Mouse (Mus musculus): ENCODE measurements around the gene Wwc2. TPM values are rescaled to one million over a fixed set of nuclear protein-coding genes. Genes with fewer than 3 reads are reported as not detected.

Wwc2 gene
- polyA plus RNA-seq, 1 experiment from 2014 or later, result 12.7 TPM

GRCm38 (mm10) chr8:47820914-47821772 lies 169.6 kb downstream of the Wwc2 start:
- Histone ChIP-seq H3K4me3 (ENCODE audit: low read depth, low read length) (no peak overlapping the region), H3K36me3 (ENCODE audit: control insufficient read depth, insufficient read depth, low read length) (no peaks in the 10 kb centered on the region), H3K27me3 (replicated peaks; ENCODE audit: control insufficient read depth, insufficient read depth, low read length) (no peaks in the 10 kb centered on the region), H3K4me2 (ENCODE audit: low read depth, low read length) (no peak overlapping the region), H3K4me1 (ENCODE audit: control insufficient read depth, insufficient read depth, low read length) (peaks cover 16% of the 10 kb centered on the region; the same call in 1 of the 2 replicates), H3K9me3 (ENCODE audit: control insufficient read depth, low read length) (no peaks in the 10 kb centered on the region), H3K27ac (replicated peaks; ENCODE audit: low read depth, low read length) (no peak overlapping the region), H3K9ac (ENCODE audit: low read depth, low read length) (no peak overlapping the region)
- ATAC-seq (ENCODE audit: low read depth) (no peak), DNase-seq (ENCODE audit: low spot score) (no peak)
- 83% methylated on average over 20 of the region's 20 CpGs for WGBS

DNA sequence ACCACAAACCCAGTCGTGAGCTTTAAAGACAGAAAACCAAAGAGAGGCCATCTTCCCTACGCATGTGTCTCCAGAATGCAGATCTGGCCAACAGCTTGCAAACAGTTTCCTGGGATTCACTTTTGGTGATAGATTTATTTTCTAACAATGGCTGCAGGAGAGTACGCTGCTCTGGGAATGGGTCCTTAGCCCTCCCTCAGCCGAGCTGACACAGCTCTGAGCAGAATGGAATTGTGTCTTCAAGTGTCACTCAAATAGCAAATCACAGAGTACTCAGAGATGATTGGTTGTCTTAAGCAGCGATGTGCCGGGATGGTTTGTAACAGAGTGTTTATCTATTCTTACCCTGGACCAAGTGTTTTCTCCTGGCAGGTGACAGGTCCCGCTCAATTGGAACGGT lies 171.7 kb downstream of the Wwc2 start:
- ATAC-seq (ENCODE audit: low read depth) (no peak), DNase-seq (ENCODE audit: low spot score) (no peak)
- Histone ChIP-seq H3K4me1 (ENCODE audit: control insufficient read depth, insufficient read depth, low read length) (0 out of 2 replicates have a peak, but pooled peaks cover 5% of the 10 kb centered on the region), H3K4me3 (ENCODE audit: low read depth, low read length) (no peak overlapping the region), H3K9ac (ENCODE audit: low read depth, low read length) (no peak overlapping the region), H3K27ac (replicated peaks; ENCODE audit: low read depth, low read length) (no peak overlapping the region), H3K36me3 (ENCODE audit: control insufficient read depth, insufficient read depth, low read length) (no peaks in the 10 kb centered on the region), H3K4me2 (ENCODE audit: low read depth, low read length) (no peak overlapping the region), H3K27me3 (replicated peaks; ENCODE audit: control insufficient read depth, insufficient read depth, low read length) (no peaks in the 10 kb centered on the region), H3K9me3 (ENCODE audit: control insufficient read depth, low read length) (no peaks in the 10 kb centered on the region)
- 89% methylated on average over 8 of the region's 8 CpGs for WGBS

- H3K9ac ChIP-seq (ENCODE audit: low read depth, low read length), result no peak overlapping the region
- WGBS, result 61% methylated on average over 12 of the region's 12 CpGs
- ATAC-seq (ENCODE audit: low read depth), result 0 out of 2 replicates have a peak, but pooled peaks have one; percentile 9
- DNase-seq (ENCODE audit: low spot score), result no peak
- no peak overlapping the region for H3K4me2 ChIP-seq (ENCODE audit: low read depth, low read length)
- no peaks in the 10 kb centered on the region for H3K36me3 ChIP-seq (ENCODE audit: control insufficient read depth, insufficient read depth, low read length)
- no peaks in the 10 kb centered on the region for H3K27me3 ChIP-seq (replicated peaks; ENCODE audit: control insufficient read depth, insufficient read depth, low read length)
- H3K9me3 ChIP-seq (ENCODE audit: control insufficient read depth, low read length), result no peaks in the 10 kb centered on the region
- H3K4me1 ChIP-seq (ENCODE audit: control insufficient read depth, insufficient read depth, low read length), result no peaks in the 10 kb centered on the region
- H3K27ac ChIP-seq (replicated peaks; ENCODE audit: low read depth, low read length), result no peak overlapping the region
- H3K4me3 ChIP-seq (ENCODE audit: low read depth, low read length), result no peak overlapping the region
Measured at GRCm38 (mm10) chr8:47811221-47811620, 179.5 kb downstream of the Wwc2 start.

GRCm38 (mm10) chr8:47810666-47811015 lies 180.1 kb downstream of the Wwc2 start:
- no peaks in the 10 kb centered on the region for H3K4me1 ChIP-seq (ENCODE audit: control insufficient read depth, insufficient read depth, low read length)
- no peaks in the 10 kb centered on the region for H3K27me3 ChIP-seq (replicated peaks; ENCODE audit: control insufficient read depth, insufficient read depth, low read length)
- H3K4me2 ChIP-seq (ENCODE audit: low read depth, low read length), result no peak overlapping the region
- WGBS, result 75% methylated on average over 7 of the region's 7 CpGs
- no peaks in the 10 kb centered on the region for H3K36me3 ChIP-seq (ENCODE audit: control insufficient read depth, insufficient read depth, low read length)
- H3K9me3 ChIP-seq (ENCODE audit: control insufficient read depth, low read length), result no peaks in the 10 kb centered on the region
- H3K4me3 ChIP-seq (ENCODE audit: low read depth, low read length), result no peak overlapping the region
- ATAC-seq (ENCODE audit: low read depth) (no peak), DNase-seq (ENCODE audit: low spot score) (no peak)
- H3K27ac ChIP-seq (replicated peaks; ENCODE audit: low read depth, low read length), result no peak overlapping the region
- no peak overlapping the region for H3K9ac ChIP-seq (ENCODE audit: low read depth, low read length)

GRCm38 (mm10) chr8:47809970-47810665 lies 180.6 kb downstream of the Wwc2 start:
- Histone ChIP-seq H3K36me3 (ENCODE audit: control insufficient read depth, insufficient read depth, low read length) (no peaks in the 10 kb centered on the region), H3K27ac (replicated peaks; ENCODE audit: low read depth, low read length) (no peak overlapping the region), H3K4me2 (ENCODE audit: low read depth, low read length) (no peak overlapping the region), H3K4me1 (ENCODE audit: control insufficient read depth, insufficient read depth, low read length) (no peaks in the 10 kb centered on the region), H3K9ac (ENCODE audit: low read depth, low read length) (no peak overlapping the region), H3K9me3 (ENCODE audit: control insufficient read depth, low read length) (no peaks in the 10 kb centered on the region), H3K27me3 (replicated peaks; ENCODE audit: control insufficient read depth, insufficient read depth, low read length) (no peaks in the 10 kb centered on the region), H3K4me3 (ENCODE audit: low read depth, low read length) (no peak overlapping the region)
- DNase-seq (ENCODE audit: low spot score) (no peak), ATAC-seq (ENCODE audit: low read depth) (no peak)
- 85% methylated on average over 14 of the region's 14 CpGs for WGBS

GRCm38 (mm10) chr8:47804262-47804661 lies 186.5 kb downstream of the Wwc2 start:
- H3K4me2 ChIP-seq (ENCODE audit: low read depth, low read length), result no peak overlapping the region
- DNase-seq (ENCODE audit: low spot score) (no peak), ATAC-seq (ENCODE audit: low read depth) (no peak)
- 91% methylated on average over 1 of the region's 1 CpGs for WGBS
- H3K4me3 ChIP-seq (ENCODE audit: low read depth, low read length), result no peak overlapping the region
- H3K27ac ChIP-seq (replicated peaks; ENCODE audit: low read depth, low read length), result no peak overlapping the region
- no peak overlapping the region for H3K9ac ChIP-seq (ENCODE audit: low read depth, low read length)
- H3K36me3 ChIP-seq (ENCODE audit: control insufficient read depth, insufficient read depth, low read length), result no peaks in the 10 kb centered on the region
- no peaks in the 10 kb centered on the region for H3K9me3 ChIP-seq (ENCODE audit: control insufficient read depth, low read length)
- no peaks in the 10 kb centered on the region for H3K4me1 ChIP-seq (ENCODE audit: control insufficient read depth, insufficient read depth, low read length)
- H3K27me3 ChIP-seq (replicated peaks; ENCODE audit: control insufficient read depth, insufficient read depth, low read length), result no peaks in the 10 kb centered on the region

DNA sequence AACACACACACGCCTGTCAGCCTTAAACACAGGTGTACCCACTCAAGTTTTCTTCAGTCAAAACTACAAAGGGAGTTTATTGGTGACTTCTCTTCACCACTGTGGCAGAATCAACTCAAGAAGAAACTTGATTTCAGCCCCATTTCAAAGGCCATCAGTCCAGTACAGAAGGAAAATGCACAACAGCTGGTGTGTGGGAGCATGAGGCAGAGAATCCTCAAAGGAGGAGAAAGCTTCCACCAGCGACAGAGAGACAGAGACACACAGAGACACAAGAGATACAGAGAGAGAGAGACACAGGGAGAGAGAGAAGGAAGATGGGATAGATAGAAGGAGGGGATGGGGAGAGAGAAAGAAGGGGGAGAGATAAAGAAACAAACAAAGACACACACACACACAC lies 188.4 kb downstream of the Wwc2 start:
- 67% methylated on average over 2 of the region's 2 CpGs for WGBS

DNA sequence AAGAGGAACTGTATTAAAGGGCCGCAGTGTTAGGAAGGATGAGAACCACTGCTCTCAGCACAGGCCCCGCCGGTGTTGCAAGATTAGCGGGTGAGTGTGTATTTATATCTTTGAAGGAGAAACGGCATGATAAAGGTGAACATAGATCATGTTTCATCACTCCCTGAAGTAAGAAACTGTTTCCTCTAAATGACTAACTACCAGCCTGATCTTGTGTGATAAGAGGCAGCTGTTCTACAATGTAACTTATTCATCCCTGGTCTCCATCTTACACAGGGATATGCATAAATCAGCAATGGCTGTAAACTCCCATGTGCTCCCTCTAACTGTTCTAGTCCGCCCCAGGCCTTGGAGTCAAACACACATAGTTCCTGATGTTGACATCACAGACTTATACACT lies 191.3 kb downstream of the Wwc2 start:
- H3K4me2 ChIP-seq (ENCODE audit: low read depth, low read length), result no peak overlapping the region
- WGBS, result 75% methylated on average over 6 of the region's 6 CpGs
- H3K4me3 ChIP-seq (ENCODE audit: low read depth, low read length), result no peak overlapping the region
- 0 out of 2 replicates have a peak, but pooled peaks cover 2% of the 10 kb centered on the region for H3K9me3 ChIP-seq (ENCODE audit: control insufficient read depth, low read length)
- DNase-seq (ENCODE audit: low spot score) (no peak), ATAC-seq (ENCODE audit: low read depth) (no peak)
- no peak overlapping the region for H3K9ac ChIP-seq (ENCODE audit: low read depth, low read length)
- H3K4me1 ChIP-seq (ENCODE audit: control insufficient read depth, insufficient read depth, low read length), result no peaks in the 10 kb centered on the region
- no peaks in the 10 kb centered on the region for H3K36me3 ChIP-seq (ENCODE audit: control insufficient read depth, insufficient read depth, low read length)
- H3K27me3 ChIP-seq (replicated peaks; ENCODE audit: control insufficient read depth, insufficient read depth, low read length), result no peaks in the 10 kb centered on the region
- no peak overlapping the region for H3K27ac ChIP-seq (replicated peaks; ENCODE audit: low read depth, low read length)

More for the DNA sequence above, 188.4 kb downstream of the Wwc2 start:
- Histone ChIP-seq H3K4me1 (ENCODE audit: control insufficient read depth, insufficient read depth, low read length) (no peaks in the 10 kb centered on the region), H3K9ac (ENCODE audit: low read depth, low read length) (no peak overlapping the region), H3K27ac (replicated peaks; ENCODE audit: low read depth, low read length) (no peak overlapping the region), H3K36me3 (ENCODE audit: control insufficient read depth, insufficient read depth, low read length) (no peaks in the 10 kb centered on the region), H3K9me3 (ENCODE audit: control insufficient read depth, low read length) (no peaks in the 10 kb centered on the region), H3K4me2 (ENCODE audit: low read depth, low read length) (no peak overlapping the region), H3K27me3 (replicated peaks; ENCODE audit: control insufficient read depth, insufficient read depth, low read length) (no peaks in the 10 kb centered on the region), H3K4me3 (ENCODE audit: low read depth, low read length) (no peak overlapping the region)
- ATAC-seq (ENCODE audit: low read depth) (no peak), DNase-seq (ENCODE audit: low spot score) (no peak)

Data from embryonic facial prominence, embryonic 14.5 days (tissue).